Mouse (Mus musculus) myocyte (in vitro differentiated cells): ENCODE measurements around the gene Gm11032. TPM values are rescaled to one million over a fixed set of nuclear protein-coding genes. Genes with fewer than 3 reads are reported as not detected.
"Not testable (repeated sequence)": the region's sequence is repeated elsewhere in the genome, so short reads cannot be mapped to it uniquely, and the experiment has no call there.

Experiments
- H3K27me3 ChIP-seq: one replicate; pipeline ENCODE4 v1.6.1; 2011; ENCODE audit not compliant: control insufficient read depth, insufficient read depth, insufficient read length
- H3K36me3 ChIP-seq: one replicate; pipeline ENCODE4 v1.6.1; 2011; ENCODE audit not compliant: control insufficient read depth, insufficient read depth
- H3K4me2 ChIP-seq: one replicate; pipeline ENCODE4 v1.6.1; 2011; ENCODE audit warnings: low read depth, control low read depth
- H3K4me3 ChIP-seq: one replicate; pipeline ENCODE4 v1.5.1; 2011; ENCODE audit warnings: mild to moderate bottlenecking, control low read depth, moderate library complexity
- H3K79me2 ChIP-seq: one replicate; pipeline ENCODE4 v1.6.1; 2011; ENCODE audit not compliant: control insufficient read depth, insufficient read depth
- H3ac ChIP-seq: one replicate; pipeline ENCODE4 v1.6.1; 2011; ENCODE audit not compliant: control insufficient read depth, insufficient read length
- CEBPB ChIP-seq: IDR thresholded peaks from 2 replicates; pipeline ENCODE4 v1.6.1; 2011; ENCODE audit warnings: mild to moderate bottlenecking, moderate library complexity; ENCODE audit not compliant: poor library complexity, insufficient read depth, severe bottlenecking
- E2F4 ChIP-seq: IDR thresholded peaks from one replicate; pipeline ENCODE4 v1.6.1; 2011; ENCODE audit warnings: mild to moderate bottlenecking, control low read depth, moderate library complexity; ENCODE audit not compliant: insufficient read depth
- MAX ChIP-seq: IDR thresholded peaks from one replicate; pipeline ENCODE4 v1.6.1; 2011; ENCODE audit warnings: low read depth, mild to moderate bottlenecking, control low read depth
- MYOD1 ChIP-seq, 3 experiments: IDR thresholded peaks; one replicate each; pipeline ENCODE4 v1.6.1; 2011; ENCODE audit warnings: control low read depth in 2 of 3, low read depth in 2 of 3, mild to moderate bottlenecking in 2 of 3, moderate library complexity in 1 of 3; ENCODE audit not compliant: insufficient read length in 2 of 3, control insufficient read depth in 1 of 3
- MYOG ChIP-seq, 3 experiments: IDR thresholded peaks; one replicate each; pipeline ENCODE4 v1.6.1; 2011; ENCODE audit warnings: control low read depth in 2 of 3, low read depth in 2 of 3, mild to moderate bottlenecking in 2 of 3; ENCODE audit not compliant: insufficient read length in 2 of 3, control insufficient read depth in 1 of 3, insufficient read depth in 1 of 3
- POLR2A ChIP-seq: IDR thresholded peaks from one replicate; pipeline ENCODE4 v1.6.1; 2011; ENCODE audit warnings: low read depth, mild to moderate bottlenecking, control low read depth, moderate library complexity; ENCODE audit not compliant: insufficient read length
- POLR2AphosphoS2 ChIP-seq: IDR thresholded peaks from one replicate; pipeline ENCODE4 v1.6.1; 2011; ENCODE audit warnings: low read depth, control low read depth; ENCODE audit not compliant: insufficient read length
- REST ChIP-seq: IDR thresholded peaks from one replicate; pipeline ENCODE4 v1.6.1; 2011; ENCODE audit warnings: mild to moderate bottlenecking, control low read depth, moderate library complexity; ENCODE audit not compliant: insufficient read depth, insufficient read length
- SRF ChIP-seq: IDR thresholded peaks from one replicate; pipeline ENCODE4 v1.6.1; 2011; ENCODE audit warnings: low read depth; ENCODE audit not compliant: control insufficient read depth, insufficient read length
- TCF12 ChIP-seq: IDR thresholded peaks from one replicate; pipeline ENCODE4 v1.6.1; 2011; ENCODE audit warnings: mild to moderate bottlenecking, control low read depth; ENCODE audit not compliant: poor library complexity, insufficient read depth, severe bottlenecking
- TCF3 ChIP-seq: IDR thresholded peaks from one replicate; pipeline ENCODE4 v1.6.1; 2011; ENCODE audit warnings: low read depth, control low read depth; ENCODE audit not compliant: insufficient read length
- USF1 ChIP-seq: IDR thresholded peaks from one replicate; pipeline ENCODE4 v1.6.1; 2011; ENCODE audit warnings: low read depth, mild to moderate bottlenecking, control low read depth, moderate library complexity
- polyA plus RNA-seq: library from polyadenylated mRNA; unstranded; fragments of >200 nt; fragmentation: generic; extraction: Trizol; gene quantifications from one replicate; pipeline ENCODE4 v1.2.1, GENCODE M21; 2012; ENCODE audit warnings: missing spikeins

Gm11032 gene
- polyA plus RNA-seq, 1 experiment: not detected

GRCm38 (mm10) chr11:4641185-4641584 is 21.3 kb downstream of the Gm11032 start:
- Histone ChIP-seq H3ac (no peak overlapping the region), H3K4me2 (no peak overlapping the region), H3K27me3 (no peaks in the 10 kb centered on the region), H3K79me2 (peaks cover 72% of the 10 kb centered on the region), H3K36me3 (peaks cover 27% of the 10 kb centered on the region), H3K4me3 (no peak overlapping the region)
- TF ChIP-seq USF1: no peak
- TF ChIP-seq CEBPB: no peak
- TF ChIP-seq POLR2A: no peak
- no peak for TF ChIP-seq TCF3
- no peak for TF ChIP-seq E2F4
- no peak for TF ChIP-seq MYOD1 (IDR thresholded peaks at IDR 0.05; ENCODE audit: control insufficient read depth in 1 of 3, insufficient read length in 2 of 3, low read depth in 2 of 3)
- TF ChIP-seq REST: no peak
- no peak for TF ChIP-seq TCF12
- no peak for TF ChIP-seq SRF

GRCm38 (mm10) chr11:4643722-4644121 is 23.9 kb downstream of the Gm11032 start:
- no peak overlapping the region for H3K4me2 ChIP-seq
- H3ac ChIP-seq: no peak overlapping the region
- H3K36me3 ChIP-seq: peaks cover 50% of the 10 kb centered on the region
- TF ChIP-seq MAX (no peak), REST (no peak), POLR2A (no peak), E2F4 (no peak), TCF12 (no peak), POLR2AphosphoS2 (no peak), USF1 (no peak), MYOG (IDR thresholded peaks at IDR 0.05; ENCODE audit: control insufficient read depth in 1 of 3, insufficient read depth in 1 of 3, insufficient read length in 2 of 3, low read depth in 2 of 3) (no peak), MYOD1 (IDR thresholded peaks at IDR 0.05; ENCODE audit: control insufficient read depth in 1 of 3, insufficient read length in 2 of 3, low read depth in 2 of 3) (no peak), CEBPB (no peak), SRF (no peak), TCF3 (no peak)
- no peaks in the 10 kb centered on the region for H3K27me3 ChIP-seq
- H3K79me2 ChIP-seq: peaks cover 60% of the 10 kb centered on the region
- H3K4me3 ChIP-seq: no peak overlapping the region

DNA sequence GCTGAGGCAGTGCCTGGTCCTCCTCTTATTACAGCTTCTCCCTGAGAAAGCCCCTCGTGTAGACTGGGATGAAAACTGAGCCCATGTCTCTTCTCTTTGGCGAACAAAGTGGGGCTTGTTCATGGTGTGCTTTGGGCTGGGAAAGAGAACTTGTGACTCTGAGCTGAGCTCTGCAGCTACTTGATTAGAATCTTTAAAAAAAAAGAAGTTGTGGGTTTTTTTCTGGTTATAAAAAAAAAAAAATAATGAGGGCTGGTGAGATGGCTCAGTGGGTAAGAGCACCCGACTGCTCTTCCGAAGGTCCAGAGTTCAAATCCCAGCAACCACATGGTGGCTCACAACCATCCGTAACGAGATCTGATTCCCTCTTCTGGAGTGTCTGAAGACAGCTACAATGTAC is 25.3 kb downstream of the Gm11032 start:
- not testable (repeated sequence) for H3K4me2 ChIP-seq, H3K4me3 ChIP-seq, H3ac ChIP-seq, H3K27me3 ChIP-seq
- H3K36me3 ChIP-seq: peaks cover 64% of the 10 kb centered on the region
- H3K79me2 ChIP-seq: peaks cover 46% of the 10 kb centered on the region

DNA sequence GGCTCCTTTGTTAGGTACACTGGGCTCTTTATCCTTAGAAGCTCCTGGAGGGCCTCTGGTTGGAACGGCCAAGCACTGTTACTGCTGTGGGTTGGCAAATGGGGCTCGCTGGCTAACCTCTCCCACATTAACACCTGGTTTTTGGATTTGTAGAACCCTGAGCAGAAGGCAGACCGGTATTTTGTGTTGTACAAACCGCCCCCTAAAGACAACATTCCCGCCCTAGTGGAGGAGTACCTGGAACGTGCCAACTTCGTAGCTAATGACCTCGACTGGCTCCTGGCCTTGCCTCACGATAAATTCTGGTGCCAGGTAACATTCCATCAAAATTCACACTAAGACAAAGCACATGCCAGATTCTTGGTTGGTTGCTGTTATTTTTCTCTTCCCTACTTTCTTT is 26.5 kb downstream of the Gm11032 start:
- TF ChIP-seq MYOG (IDR thresholded peaks at IDR 0.05; ENCODE audit: control insufficient read depth in 1 of 3, insufficient read depth in 1 of 3, insufficient read length in 2 of 3, low read depth in 2 of 3): no peak
- TF ChIP-seq TCF12: no peak
- TF ChIP-seq USF1: no peak
- TF ChIP-seq MYOD1 (IDR thresholded peaks at IDR 0.05; ENCODE audit: control insufficient read depth in 1 of 3, insufficient read length in 2 of 3, low read depth in 2 of 3): no peak
- Histone ChIP-seq H3K79me2 (peaks cover 35% of the 10 kb centered on the region), H3K4me2 (no peak overlapping the region), H3K4me3 (no peak overlapping the region), H3K27me3 (no peaks in the 10 kb centered on the region), H3ac (no peak overlapping the region), H3K36me3 (peaks cover 71% of the 10 kb centered on the region)

DNA sequence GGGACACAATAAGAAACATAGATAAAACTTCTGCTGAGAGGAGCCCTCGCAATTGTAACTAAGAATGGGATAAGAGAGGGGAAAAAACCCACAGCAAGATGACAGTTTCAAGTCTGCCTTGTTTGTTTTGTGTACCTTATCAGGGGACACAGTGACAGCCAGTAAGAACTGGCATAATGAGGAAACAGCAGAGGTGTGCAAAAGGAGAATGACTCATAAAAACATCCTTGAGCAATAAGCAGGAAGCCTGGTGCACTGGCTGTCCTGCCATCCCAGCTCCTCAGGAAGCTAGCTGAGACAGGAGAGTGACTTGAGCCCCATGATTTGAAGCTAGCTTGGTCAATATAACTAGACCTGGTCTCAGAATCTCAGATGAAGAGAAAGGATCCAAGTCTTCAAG is 40.0 kb downstream of the Gm11032 start:
- H3K4me2 ChIP-seq: no peak overlapping the region
- H3K27me3 ChIP-seq: no peaks in the 10 kb centered on the region
- H3K36me3 ChIP-seq: peaks cover 60% of the 10 kb centered on the region
- H3K4me3 ChIP-seq: no peak overlapping the region
- no peak overlapping the region for H3ac ChIP-seq
- TF ChIP-seq MYOG (IDR thresholded peaks at IDR 0.05; ENCODE audit: control insufficient read depth in 1 of 3, insufficient read depth in 1 of 3, insufficient read length in 2 of 3, low read depth in 2 of 3): no peak
- no peak for TF ChIP-seq SRF
- TF ChIP-seq POLR2A: no peak
- no peak for TF ChIP-seq TCF12
- TF ChIP-seq MAX: no peak
- no peak for TF ChIP-seq E2F4
- no peak for TF ChIP-seq REST
- no peak for TF ChIP-seq MYOD1 (IDR thresholded peaks at IDR 0.05; ENCODE audit: control insufficient read depth in 1 of 3, insufficient read length in 2 of 3, low read depth in 2 of 3)
- TF ChIP-seq CEBPB: no peak
- no peak for TF ChIP-seq POLR2AphosphoS2
- no peak for TF ChIP-seq TCF3
- no peak for TF ChIP-seq USF1
- H3K79me2 ChIP-seq: no peaks in the 10 kb centered on the region
